Mouse (Mus musculus) megakaryocyte, embryonic 14.5 days (primary cell): ENCODE measurements around the gene Tex12.

Experiments used
- FLI1 ChIP-seq: IDR thresholded peaks from 2 replicates; pipeline ENCODE4 v1.6.1; 2012; ENCODE audit warnings: low read length, inconsistent platforms, mixed read lengths
- GATA1 ChIP-seq: IDR thresholded peaks from 3 replicates; pipeline ENCODE4 v1.6.1; 2012; ENCODE audit warnings: mixed read lengths, low read length, inconsistent platforms, borderline replicate concordance

- no peak for TF ChIP-seq GATA1
- no peak for TF ChIP-seq FLI1
These were observed 38.6 kb downstream of the Tex12 start for GRCm38 (mm10) chr9:50522574-50522973.
